Mouse (Mus musculus) adrenal gland, postnatal 10 days (tissue): ENCODE measurements around the gene Capn8. TPM values are rescaled to one million over a fixed set of nuclear protein-coding genes. Genes with fewer than 3 reads are reported as not detected.
A peak's percentile ranks its signal among the peaks of the same experiment; 100 is the strongest.

Source experiments
- DNase-seq: peaks from one replicate; pipeline ENCODE4 v3.0.0; 2021; ENCODE audit warnings: mixed read lengths
- long read RNA-seq, 2 experiments: library from polyadenylated mRNA; stranded (forward); transcript quantifications; one replicate each; pipeline ENCODE4 v2.0.0; 2021
- total RNA-seq, 2 experiments: library from RNA; stranded (reverse); gene quantifications; 2 replicates each; pipeline ENCODE4 v1.2.3; 2021

The Capn8 gene
- not detected for total RNA-seq
- long read RNA-seq, experiment 1, result 0 reads
- long read RNA-seq, experiment 2, result 0 reads

- DNase-seq, result no peak
Observed at GRCm38 (mm10) chr1:182564408-182565120, at the start of gene Capn8. Gene Capn8, plus strand, starts transcription at chr1:182565007.

GRCm38 (mm10) chr1:182516758-182517676 lies 47.8 kb upstream of the Capn8 start, which contains the start of gene Capn2:
Gene Capn2, minus strand, starts transcription at chr1:182517608.
- DNase-seq, result peak; percentile 90

GRCm38 (mm10) chr1:182517677-182518011 lies 47.2 kb upstream of the Capn8 start:
- no peak for DNase-seq

- no peak for DNase-seq
Observed at GRCm38 (mm10) chr1:182518143-182518680, 46.6 kb upstream of the Capn8 start.

GRCm38 (mm10) chr1:182518811-182519210 lies 46.0 kb upstream of the Capn8 start:
- no peak for DNase-seq

GRCm38 (mm10) chr1:182519341-182519740 lies 45.5 kb upstream of the Capn8 start:
- DNase-seq, result peak; percentile 20

- DNase-seq, result peak; percentile 75
Observed at GRCm38 (mm10) chr1:182520091-182520937, 44.5 kb upstream of the Capn8 start.

GRCm38 (mm10) chr1:182520938-182521500 lies 43.8 kb upstream of the Capn8 start:
- no peak for DNase-seq

GRCm38 (mm10) chr1:182522961-182523360 lies 41.8 kb upstream of the Capn8 start:
- DNase-seq, result no peak

- DNase-seq, result no peak
Observed at GRCm38 (mm10) chr1:182523692-182524091, 41.1 kb upstream of the Capn8 start.

GRCm38 (mm10) chr1:182525601-182526000 lies 39.2 kb upstream of the Capn8 start:
- DNase-seq, result no peak

GRCm38 (mm10) chr1:182527261-182527766 lies 37.5 kb upstream of the Capn8 start:
- DNase-seq, result no peak

GRCm38 (mm10) chr1:182527921-182528858 lies 36.6 kb upstream of the Capn8 start:
- DNase-seq, result peak; percentile 71

- DNase-seq, result no peak
Observed at GRCm38 (mm10) chr1:182533583-182533982, 31.2 kb upstream of the Capn8 start.

- DNase-seq, result no peak
Observed at GRCm38 (mm10) chr1:182535080-182535481, 29.7 kb upstream of the Capn8 start.

GRCm38 (mm10) chr1:182539023-182539940 lies 25.5 kb upstream of the Capn8 start:
- peak; percentile 76 for DNase-seq

- no peak for DNase-seq
Observed at GRCm38 (mm10) chr1:182542110-182542509, 22.7 kb upstream of the Capn8 start.

- no peak for DNase-seq
Observed at GRCm38 (mm10) chr1:182543136-182543535, 21.7 kb upstream of the Capn8 start.

- no peak for DNase-seq
Observed at GRCm38 (mm10) chr1:182543906-182544305, 20.9 kb upstream of the Capn8 start.
